Mouse (Mus musculus) limb, embryonic 14.5 days (tissue): ENCODE data around the gene Eif2ak3. TPM values are rescaled to one million over a fixed set of nuclear protein-coding genes. Genes with fewer than 3 reads are reported as not detected.

Experiments
- ATAC-seq: fragments of 200-750 bp; cut with Nextera tagmentation; 2 replicates; pipeline ENCODE4 v1.8.0; 2017; ENCODE audit warnings: low read depth, moderate number of reproducible peaks, moderate TSS enrichment; ENCODE audit not compliant: low FRiP score
- DNase-seq: peaks from one replicate; pipeline ENCODE4 v3.0.0-alpha.2; 2015; ENCODE audit warnings: low spot score
- H3K27ac ChIP-seq: fragments of 300-500 bp; sonication (generic); replicated peaks from 2 replicates; pipeline ENCODE4 v1.5.1; 2014; ENCODE audit warnings: low read depth, mild to moderate bottlenecking, low read length, moderate library complexity, mixed read lengths
- H3K27me3 ChIP-seq: fragments of 300-500 bp; sonication (generic); 2 replicates; pipeline ENCODE4 v1.6.1; 2014; ENCODE audit warnings: low read length, mixed read lengths; ENCODE audit not compliant: control insufficient read depth, insufficient read depth
- H3K36me3 ChIP-seq: fragments of 300-500 bp; sonication (generic); 2 replicates; pipeline ENCODE4 v1.6.1; 2014; ENCODE audit warnings: mild to moderate bottlenecking, low read length, moderate library complexity, mixed read lengths; ENCODE audit not compliant: control insufficient read depth, insufficient read depth
- H3K4me1 ChIP-seq: fragments of 300-500 bp; sonication (generic); 2 replicates; pipeline ENCODE4 v1.6.1; 2014; ENCODE audit warnings: antibody characterized with exemption, low read length, mixed read lengths; ENCODE audit not compliant: control insufficient read depth, insufficient read depth
- H3K4me2 ChIP-seq: fragments of 300-500 bp; sonication (generic); replicated peaks from 2 replicates; pipeline ENCODE4 v1.6.1; 2014; ENCODE audit warnings: low read depth, mild to moderate bottlenecking, low read length, moderate library complexity; ENCODE audit not compliant: severe bottlenecking
- H3K4me3 ChIP-seq: fragments of 300-500 bp; sonication (generic); replicated peaks from 2 replicates; pipeline ENCODE4 v1.5.1; 2014; ENCODE audit warnings: low read length
- H3K9ac ChIP-seq: fragments of 300-500 bp; sonication (generic); 2 replicates; pipeline ENCODE4 v1.6.1; 2014; ENCODE audit warnings: mild to moderate bottlenecking, low read depth, low read length, moderate library complexity; ENCODE audit not compliant: severe bottlenecking
- H3K9me3 ChIP-seq: fragments of 300-500 bp; sonication (generic); 2 replicates; pipeline ENCODE4 v1.6.1; 2016; ENCODE audit warnings: low read length; ENCODE audit not compliant: control insufficient read depth
- POLR2A ChIP-seq: fragments of 200-500 bp; IDR thresholded peaks from 2 replicates; pipeline ENCODE4 v1.8.0; 2012; ENCODE audit warnings: inconsistent platforms, mild to moderate bottlenecking, moderate library complexity, borderline replicate concordance; ENCODE audit not compliant: insufficient read depth, insufficient read length; ENCODE audit errors: extremely low read depth
- WGBS: fragments of 180-500 bp; shearing (Covaris S2); extraction: QIAGEN DNeasy Blood & Tissue Kit; methylation state at CpG from one replicate; pipeline ENCODE4 v1.1.7; 2014; 5-methylcytosine and 5-hydroxymethylcytosine counted together
- polyA plus RNA-seq, 2 experiments: library from polyadenylated mRNA; depleted of rRNA in 1 of 2; stranded (reverse) in 1 of 2; unstranded in 1 of 2; fragments of >200 nt; fragmentation: Nextera tagmentation in 1 of 2; extraction: Ambion mirVana in 1 of 2; gene quantifications; 2 replicates each; pipeline versions ENCODE4 v1.2.1 to v1.2.3; 2012 to 2014

The Eif2ak3 gene
- polyA plus RNA-seq, 2 experiments = 14.0 to 23.6 TPM

DNA sequence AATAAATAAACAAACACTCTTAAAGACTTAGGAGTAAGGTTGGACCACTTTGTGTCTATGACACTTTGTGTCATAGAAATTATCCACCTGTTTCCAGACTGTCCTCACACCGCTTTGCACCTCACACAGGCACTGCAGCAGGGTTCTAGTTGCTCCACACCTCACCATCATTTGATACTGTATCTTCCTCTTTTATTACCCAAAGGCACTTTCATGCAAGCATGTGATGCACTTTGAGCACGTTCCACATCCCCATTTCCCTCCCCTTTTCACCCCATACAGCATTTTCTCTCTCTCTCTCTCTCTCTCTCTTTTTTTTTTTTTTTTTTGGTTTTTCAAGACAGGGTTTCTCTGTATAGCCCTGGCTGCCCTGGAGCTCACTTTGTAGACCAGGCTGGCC, 7.0 kb upstream of the Eif2ak3 start:
- Histone ChIP-seq H3K27ac (no peak overlapping the region), H3K4me1 (no peaks in the 10 kb centered on the region), H3K36me3 (no peaks in the 10 kb centered on the region), H3K9me3 (no peaks in the 10 kb centered on the region), H3K27me3 (no peaks in the 10 kb centered on the region), H3K9ac (no peak overlapping the region), H3K4me3 (no peak overlapping the region), H3K4me2 (no peak overlapping the region)
- no peak for DNase-seq
- WGBS = 77% methylated on average over 2 of the region's 2 CpGs
- no peak for TF ChIP-seq POLR2A
- no peak for ATAC-seq

- Histone ChIP-seq H3K36me3 (no peaks in the 10 kb centered on the region), H3K9ac (no peak overlapping the region), H3K4me2 (no peak overlapping the region), H3K27ac (no peak overlapping the region), H3K27me3 (no peaks in the 10 kb centered on the region), H3K4me1 (no peaks in the 10 kb centered on the region), H3K4me3 (no peak overlapping the region), H3K9me3 (no peaks in the 10 kb centered on the region)
- no peak for DNase-seq
- WGBS = 67% methylated on average over 3 of the region's 3 CpGs
- no peak for ATAC-seq
- TF ChIP-seq POLR2A = no peak
These were observed 5.8 kb upstream of the Eif2ak3 start for GRCm38 (mm10) chr6:70838532-70838931.

GRCm38 (mm10) chr6:70840281-70840680, 4.0 kb upstream of the Eif2ak3 start:
- Histone ChIP-seq H3K27ac (no peak overlapping the region), H3K9me3 (no peaks in the 10 kb centered on the region), H3K4me3 (no peak overlapping the region), H3K4me2 (no peak overlapping the region), H3K9ac (no peak overlapping the region), H3K27me3 (no peaks in the 10 kb centered on the region), H3K4me1 (no peaks in the 10 kb centered on the region), H3K36me3 (no peaks in the 10 kb centered on the region)
- DNase-seq (no peak), ATAC-seq (no peak)
- TF ChIP-seq POLR2A = no peak
- 68% methylated on average over 5 of the region's 5 CpGs for WGBS

- peak overlapping the region; percentile 21; the same call in 1 of the 2 replicates for H3K27ac ChIP-seq
- H3K27me3 ChIP-seq = no peaks in the 10 kb centered on the region
- TF ChIP-seq POLR2A = no peak
- 0 out of 2 replicates have a peak overlapping the region, but pooled peaks have one; percentile 31 for H3K9ac ChIP-seq
- ATAC-seq (no peak), DNase-seq (no peak)
- no peaks in the 10 kb centered on the region for H3K36me3 ChIP-seq
- H3K4me3 ChIP-seq = no peak overlapping the region
- H3K4me1 ChIP-seq = peaks cover 21% of the 10 kb centered on the region
- WGBS = 63% methylated on average over 5 of the region's 5 CpGs
- H3K4me2 ChIP-seq = peak overlapping the region; percentile 63; the same call in 1 of the 2 replicates
- H3K9me3 ChIP-seq = no peaks in the 10 kb centered on the region
These were observed 1.3 kb upstream of the Eif2ak3 start for GRCm38 (mm10) chr6:70842991-70843390.

DNA sequence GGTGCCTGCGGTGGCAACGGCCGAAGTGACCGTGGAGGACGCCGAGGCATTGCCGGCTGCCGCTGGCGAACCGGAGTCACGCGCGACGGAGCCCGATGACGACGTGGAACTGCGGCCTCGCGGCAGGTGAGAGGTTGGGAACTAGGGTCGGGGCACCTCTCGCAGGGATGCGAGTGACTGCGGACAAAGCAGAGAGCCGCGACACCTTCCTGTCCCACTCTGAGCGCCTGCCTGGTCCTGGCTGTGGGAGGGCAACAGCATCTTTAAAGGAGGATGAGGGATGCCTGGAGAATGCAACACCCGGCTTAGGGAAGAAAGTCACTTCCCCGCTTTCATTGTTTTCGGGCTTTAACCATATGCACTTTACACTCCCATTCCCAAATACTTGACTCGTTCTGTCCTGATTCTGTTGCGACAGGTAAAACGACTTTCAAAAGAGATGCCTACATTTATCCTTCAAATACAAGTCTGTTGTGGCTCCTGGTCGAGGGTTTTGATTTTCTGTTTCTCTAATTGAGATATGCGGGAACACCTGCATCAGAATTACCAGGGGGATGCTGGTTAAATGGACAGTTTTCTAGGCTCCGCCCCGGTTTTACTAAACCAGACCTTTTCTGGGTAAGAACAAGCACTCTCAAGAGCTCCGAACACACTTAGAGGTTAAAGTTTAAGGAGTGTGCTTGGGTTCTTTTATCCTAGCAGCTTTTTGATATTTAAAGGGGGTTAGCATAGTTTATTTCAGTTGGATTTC, 756 bp downstream of the Eif2ak3 start:
- Histone ChIP-seq H3K4me1 (peaks cover 22% of the 10 kb centered on the region), H3K9me3 (no peaks in the 10 kb centered on the region), H3K27ac (peak overlapping the region; percentile 84), H3K27me3 (no peaks in the 10 kb centered on the region), H3K4me2 (peak overlapping the region; percentile 54), H3K9ac (peak overlapping the region; percentile 79), H3K4me3 (peak overlapping the region; percentile 82), H3K36me3 (no peaks in the 10 kb centered on the region)
- ATAC-seq (no peak), DNase-seq (no peak)
- WGBS = 1% methylated on average over 38 of the region's 38 CpGs
- no peak for TF ChIP-seq POLR2A
